Mouse (Mus musculus) embryonic facial prominence, embryonic 15.5 days (tissue): ENCODE measurements at regions not wholly inside any gene's neighbourhood (a gene's known extent, or its start where the extent isn't known, plus 50 kb on each side); places are given as distances from the start of the nearest gene placed in this dataset.
"Not testable (repeated sequence)": the region's sequence is repeated elsewhere in the genome, so short reads cannot be mapped to it uniquely, and the experiment has no call there.

Experiments
- ATAC-seq: fragments of 200-750 bp; cut with Nextera tagmentation; 2 replicates; pipeline ENCODE4 v1.8.0; 2017; ENCODE audit warnings: low read depth, moderate TSS enrichment; ENCODE audit not compliant: insufficient number of reproducible peaks, low FRiP score, low TSS enrichment
- H3K27ac ChIP-seq: fragments of 300-500 bp; sonication (generic); replicated peaks from 2 replicates; pipeline ENCODE4 v1.5.1; 2015; ENCODE audit warnings: mild to moderate bottlenecking, inconsistent platforms
- H3K27me3 ChIP-seq: fragments of 300-500 bp; sonication (generic); 2 replicates; pipeline ENCODE4 v1.6.1; 2015; ENCODE audit warnings: inconsistent platforms
- H3K36me3 ChIP-seq: fragments of 300-500 bp; sonication (generic); 2 replicates; pipeline ENCODE4 v1.6.1; 2015; ENCODE audit warnings: mild to moderate bottlenecking, inconsistent platforms
- H3K4me1 ChIP-seq: fragments of 300-500 bp; sonication (generic); 2 replicates; pipeline ENCODE4 v1.6.1; 2015; ENCODE audit warnings: inconsistent platforms
- H3K4me2 ChIP-seq: fragments of 300-500 bp; sonication (generic); replicated peaks from 2 replicates; pipeline ENCODE4 v1.6.1; 2015; ENCODE audit warnings: mild to moderate bottlenecking, inconsistent platforms
- H3K4me3 ChIP-seq: fragments of 300-500 bp; sonication (generic); replicated peaks from 2 replicates; pipeline ENCODE4 v1.5.1; 2015; ENCODE audit warnings: mild to moderate bottlenecking, inconsistent platforms
- H3K9ac ChIP-seq: fragments of 300-500 bp; sonication (generic); 2 replicates; pipeline ENCODE4 v1.6.1; 2015; ENCODE audit warnings: inconsistent platforms
- H3K9me3 ChIP-seq: fragments of 300-500 bp; sonication (generic); replicated peaks from 2 replicates; pipeline ENCODE4 v1.6.1; 2016; ENCODE audit warnings: inconsistent platforms
- WGBS: fragments of 180-500 bp; shearing (Covaris S2); methylation state at CpG from one replicate; pipeline ENCODE4 v1.1.7; 2015; 5-methylcytosine and 5-hydroxymethylcytosine counted together

GRCm38 (mm10) chr13:81013953-81014352, 130.8 kb downstream of the Arrdc3 start:
- Histone ChIP-seq H3K27me3 (no peaks in the 10 kb centered on the region), H3K9me3 (no peaks in the 10 kb centered on the region), H3K27ac (no peak overlapping the region), H3K4me1 (no peaks in the 10 kb centered on the region), H3K9ac (no peak overlapping the region), H3K4me3 (no peak overlapping the region), H3K36me3 (no peaks in the 10 kb centered on the region), H3K4me2 (no peak overlapping the region)
- no peak for ATAC-seq
- 86% methylated on average over 1 of the region's 1 CpGs for WGBS

GRCm38 (mm10) chr13:81020106-81020747, 137.0 kb downstream of the Arrdc3 start:
- no peak overlapping the region for H3K4me2 ChIP-seq
- WGBS, result 66% methylated on average over 3 of the region's 3 CpGs
- H3K9me3 ChIP-seq, result no peaks in the 10 kb centered on the region
- no peaks in the 10 kb centered on the region for H3K27me3 ChIP-seq
- H3K4me3 ChIP-seq, result no peak overlapping the region
- H3K9ac ChIP-seq, result no peak overlapping the region
- ATAC-seq, result no peak
- H3K27ac ChIP-seq, result no peak overlapping the region
- no peaks in the 10 kb centered on the region for H3K36me3 ChIP-seq
- H3K4me1 ChIP-seq, result no peaks in the 10 kb centered on the region

DNA sequence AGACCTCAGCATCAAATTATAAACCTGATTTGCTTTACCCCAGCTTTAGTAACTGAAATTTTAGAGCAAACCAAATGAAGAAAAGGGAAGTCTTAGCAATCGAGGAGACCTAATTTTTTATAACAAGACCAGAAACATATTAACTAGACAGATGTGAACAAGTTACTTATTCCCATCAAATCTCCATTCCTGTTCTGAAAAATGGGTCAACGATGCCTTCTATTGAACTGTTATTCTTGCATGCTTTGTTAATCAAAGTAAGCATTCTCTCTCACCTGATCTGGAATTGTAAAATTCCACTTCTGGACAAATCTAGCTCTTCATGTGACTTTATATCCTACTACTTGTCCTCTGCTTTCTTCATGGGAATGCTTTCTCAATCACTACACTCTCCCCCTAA, 137.6 kb downstream of the Arrdc3 start:
- Histone ChIP-seq H3K9ac (no peak overlapping the region), H3K36me3 (no peaks in the 10 kb centered on the region), H3K4me3 (no peak overlapping the region), H3K27me3 (no peaks in the 10 kb centered on the region), H3K4me1 (no peaks in the 10 kb centered on the region), H3K27ac (no peak overlapping the region), H3K9me3 (no peaks in the 10 kb centered on the region), H3K4me2 (no peak overlapping the region)
- ATAC-seq, result no peak
- WGBS, result 75% methylated on average over 2 of the region's 2 CpGs

DNA sequence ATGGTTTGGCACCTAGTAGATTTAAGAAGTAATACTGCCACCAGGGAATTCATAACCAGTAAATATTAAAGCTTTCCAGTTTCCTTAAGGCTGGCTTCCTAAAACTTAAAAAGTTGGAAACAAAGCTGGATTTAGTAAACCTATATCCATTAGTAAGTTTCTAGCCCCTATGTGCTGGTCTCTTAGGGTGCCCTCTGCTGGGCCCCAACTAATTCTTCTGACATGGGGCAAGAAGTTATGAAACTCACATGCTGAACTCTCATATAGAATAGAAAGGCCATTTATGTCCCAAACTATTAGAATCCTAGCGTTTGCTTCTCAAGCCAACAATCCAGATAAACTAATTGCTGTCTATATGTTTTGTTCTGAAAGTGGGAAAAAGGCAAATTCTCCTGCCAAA, 139.2 kb downstream of the Arrdc3 start:
- H3K27me3 ChIP-seq, result no peaks in the 10 kb centered on the region
- H3K4me2 ChIP-seq, result no peak overlapping the region
- no peaks in the 10 kb centered on the region for H3K4me1 ChIP-seq
- H3K4me3 ChIP-seq, result no peak overlapping the region
- no peak overlapping the region for H3K9ac ChIP-seq
- ATAC-seq, result no peak
- H3K27ac ChIP-seq, result no peak overlapping the region
- no peaks in the 10 kb centered on the region for H3K36me3 ChIP-seq
- WGBS, result 72% methylated on average over 1 of the region's 1 CpGs
- H3K9me3 ChIP-seq, result no peaks in the 10 kb centered on the region

DNA sequence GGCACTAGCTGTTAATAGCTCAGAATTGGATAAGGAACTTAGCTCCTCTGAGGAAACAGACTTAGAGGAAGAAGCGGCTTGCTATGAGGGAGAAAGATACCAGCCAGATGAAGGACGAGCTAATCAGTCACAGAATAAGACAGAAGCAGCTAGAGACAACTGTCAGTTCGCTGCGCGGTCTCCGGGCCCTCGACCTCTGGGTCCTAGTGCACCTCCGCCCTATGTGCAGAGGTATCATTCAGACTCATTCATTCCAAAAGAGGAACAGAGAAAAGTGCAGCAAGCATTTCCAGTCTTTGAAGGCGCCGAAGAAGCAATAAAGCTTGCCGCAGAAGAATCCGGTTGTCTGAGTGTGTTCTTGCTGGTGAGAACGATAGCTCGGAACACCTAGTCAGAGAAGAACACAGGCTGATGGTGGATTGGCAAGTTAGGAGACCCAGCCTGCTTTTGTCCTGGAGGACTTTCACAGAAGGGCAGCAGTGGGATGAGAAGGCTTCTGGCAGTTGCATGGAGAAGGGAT, 142.1 kb downstream of the Arrdc3 start:
- H3K9me3 ChIP-seq, H3K9ac ChIP-seq, ATAC-seq, H3K27ac ChIP-seq, H3K4me3 ChIP-seq, H3K27me3 ChIP-seq, H3K36me3 ChIP-seq, H3K4me1 ChIP-seq, H3K4me2 ChIP-seq: not testable (repeated sequence)
- 92% methylated on average over 14 of the region's 14 CpGs for WGBS

- H3K4me3 ChIP-seq, result no peak overlapping the region
- H3K4me1 ChIP-seq, result no peaks in the 10 kb centered on the region
- no peak overlapping the region for H3K27ac ChIP-seq
- no peak overlapping the region for H3K4me2 ChIP-seq
- ATAC-seq, result no peak
- H3K9ac ChIP-seq, result no peak overlapping the region
- H3K9me3 ChIP-seq, result no peaks in the 10 kb centered on the region
- H3K27me3 ChIP-seq, result no peaks in the 10 kb centered on the region
- H3K36me3 ChIP-seq, result no peaks in the 10 kb centered on the region
- 89% methylated on average over 1 of the region's 1 CpGs for WGBS
Observed at GRCm38 (mm10) chr13:81037316-81037715, 154.1 kb downstream of the Arrdc3 start.

GRCm38 (mm10) chr13:81038736-81039135, 155.6 kb downstream of the Arrdc3 start:
- Histone ChIP-seq H3K4me1 (no peaks in the 10 kb centered on the region), H3K4me3 (no peak overlapping the region), H3K9me3 (no peaks in the 10 kb centered on the region), H3K4me2 (no peak overlapping the region), H3K36me3 (no peaks in the 10 kb centered on the region), H3K27ac (no peak overlapping the region), H3K9ac (no peak overlapping the region), H3K27me3 (no peaks in the 10 kb centered on the region)
- WGBS, result 82% methylated on average over 4 of the region's 4 CpGs
- ATAC-seq, result no peak

GRCm38 (mm10) chr13:81040494-81040893, 157.3 kb downstream of the Arrdc3 start:
- Histone ChIP-seq H3K4me3 (no peak overlapping the region), H3K4me1 (no peaks in the 10 kb centered on the region), H3K4me2 (no peak overlapping the region), H3K36me3 (no peaks in the 10 kb centered on the region), H3K27ac (no peak overlapping the region), H3K27me3 (no peaks in the 10 kb centered on the region), H3K9ac (no peak overlapping the region), H3K9me3 (no peaks in the 10 kb centered on the region)
- no peak for ATAC-seq

DNA sequence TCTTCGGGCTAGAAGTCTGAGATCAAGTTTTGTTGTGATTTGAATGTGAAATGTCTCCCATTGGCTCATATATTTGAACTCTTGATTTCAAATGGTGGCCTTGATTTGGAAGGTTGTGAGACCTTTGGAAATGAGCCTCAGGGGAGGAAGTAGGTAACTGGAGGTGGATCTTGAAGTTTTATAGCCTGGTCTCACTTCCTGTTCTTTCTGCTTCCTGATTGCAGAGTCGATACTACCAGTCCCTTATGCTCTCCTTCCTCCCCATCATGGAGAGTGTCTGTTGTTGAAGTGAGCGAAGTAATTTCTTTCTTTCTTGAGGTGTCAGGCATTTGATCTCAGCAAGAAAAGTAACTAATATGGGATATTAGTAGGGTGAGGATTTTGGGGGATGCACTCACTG, 158.5 kb downstream of the Arrdc3 start:
- no peak overlapping the region for H3K4me3 ChIP-seq
- no peak overlapping the region for H3K9ac ChIP-seq
- H3K27ac ChIP-seq, result no peak overlapping the region
- H3K4me2 ChIP-seq, result no peak overlapping the region
- 75% methylated on average over 3 of the region's 3 CpGs for WGBS
- H3K36me3 ChIP-seq, result no peaks in the 10 kb centered on the region
- H3K9me3 ChIP-seq, result no peaks in the 10 kb centered on the region
- H3K4me1 ChIP-seq, result no peaks in the 10 kb centered on the region
- no peak for ATAC-seq
- H3K27me3 ChIP-seq, result no peaks in the 10 kb centered on the region
